Mouse (Mus musculus): ENCODE results near the gene Atp5h.

Atp5h gene

DNA sequence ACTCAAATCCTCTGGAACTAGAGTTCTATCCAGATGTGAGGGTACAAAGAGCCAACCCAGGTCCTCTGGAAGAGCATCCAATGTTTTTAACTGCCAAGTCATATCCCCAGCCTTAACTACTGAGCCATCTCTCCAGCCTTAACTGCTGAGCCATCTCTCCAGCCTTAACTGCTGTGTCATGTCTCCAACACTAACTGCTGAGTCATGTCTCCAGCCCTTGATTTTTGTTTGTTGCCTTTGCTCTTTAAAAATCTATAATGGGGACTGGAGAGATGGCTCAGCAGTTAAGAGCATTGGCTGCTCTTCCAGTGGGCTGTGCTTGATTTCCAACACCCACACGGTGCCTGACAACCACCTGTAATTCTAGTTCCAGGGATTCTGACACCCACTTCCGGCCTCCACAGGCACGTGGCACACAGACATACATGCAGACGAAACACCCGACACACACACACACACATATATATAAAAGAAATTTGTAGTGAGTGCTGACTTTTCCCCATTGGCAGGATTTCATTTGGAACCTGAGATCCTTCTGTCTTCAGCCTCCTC, 17.9 kb upstream of the Atp5h start:
- DNase-seq, result no peak

GRCm38 (mm10) chr11:115435596-115436337, 16.0 kb upstream of the Atp5h start:
- DNase-seq, result no peak

- no peak for DNase-seq
Observed at GRCm38 (mm10) chr11:115433342-115433741, 13.6 kb upstream of the Atp5h start.

GRCm38 (mm10) chr11:115432814-115433213, 13.1 kb upstream of the Atp5h start:
- DNase-seq, result no peak

DNA sequence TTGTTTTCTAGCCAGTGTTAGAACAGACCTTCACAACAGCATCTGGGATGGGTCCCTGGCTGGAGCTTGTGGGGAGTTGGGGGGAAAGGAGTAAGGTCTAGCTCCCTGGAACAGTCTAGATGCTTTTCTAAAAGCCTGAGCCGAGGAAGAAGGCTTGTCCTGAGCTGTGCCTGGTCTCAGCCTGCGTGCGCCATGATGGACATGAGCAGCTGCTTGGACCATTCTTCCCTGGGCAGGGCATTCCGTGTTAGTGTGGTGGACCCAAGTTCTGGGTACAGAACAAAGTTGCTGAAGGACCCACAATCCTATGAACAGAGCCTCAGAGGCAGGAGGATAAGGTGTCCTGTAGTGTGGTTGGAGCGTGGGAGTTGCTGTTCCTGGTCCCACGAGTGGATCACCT, 10.8 kb upstream of the Atp5h start:
- DNase-seq, result no peak

- no peak for DNase-seq
Observed at GRCm38 (mm10) chr11:115429307-115429706, 9.5 kb upstream of the Atp5h start.

- peak; percentile 83 for DNase-seq
Observed at GRCm38 (mm10) chr11:115427482-115428331, 7.9 kb upstream of the Atp5h start.

GRCm38 (mm10) chr11:115425671-115426070, 5.9 kb upstream of the Atp5h start:
- DNase-seq, result no peak

DNA sequence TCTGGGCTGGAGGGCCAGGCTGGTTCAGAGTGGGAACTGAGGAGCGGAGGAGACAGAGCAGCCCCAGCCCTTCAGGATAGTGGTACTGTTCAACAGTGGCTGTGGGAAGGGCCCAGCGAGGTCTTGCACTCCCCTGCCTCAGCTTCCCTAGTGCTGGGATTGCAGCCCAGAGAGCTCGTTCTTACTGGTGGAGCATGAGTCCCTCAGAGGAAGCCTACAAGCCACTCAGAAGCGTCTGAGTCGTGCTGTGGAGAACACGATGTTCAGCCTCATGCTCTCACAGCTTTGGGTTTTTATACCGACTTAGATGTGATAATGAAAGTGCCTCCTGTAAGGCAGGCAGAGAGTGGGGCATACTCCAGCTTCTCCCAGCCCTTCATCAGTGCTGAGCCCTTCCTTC, 4.9 kb upstream of the Atp5h start:
- DNase-seq, result no peak

DNA sequence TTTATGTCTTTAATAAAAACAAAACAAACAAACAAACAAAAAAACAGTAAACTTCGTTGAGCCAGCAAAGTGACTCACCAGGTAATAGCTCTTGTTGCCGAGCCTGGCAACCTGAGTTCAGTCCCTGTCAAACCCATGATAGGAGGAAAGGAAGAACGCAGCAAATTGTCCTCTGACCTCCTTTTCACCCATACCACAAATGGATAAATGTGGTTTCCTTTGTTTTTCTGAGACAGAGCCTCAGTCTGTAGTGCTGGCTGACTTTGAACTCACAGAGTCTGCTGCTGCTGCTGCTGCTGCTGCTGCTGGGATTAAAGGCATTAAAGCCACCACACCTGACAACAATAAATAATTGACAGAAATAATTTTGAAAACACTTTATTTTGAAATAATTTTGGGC, 3.3 kb upstream of the Atp5h start:
- DNase-seq, result no peak

GRCm38 (mm10) chr11:115421972-115422371, 2.2 kb upstream of the Atp5h start:
- no peak for DNase-seq

DNA sequence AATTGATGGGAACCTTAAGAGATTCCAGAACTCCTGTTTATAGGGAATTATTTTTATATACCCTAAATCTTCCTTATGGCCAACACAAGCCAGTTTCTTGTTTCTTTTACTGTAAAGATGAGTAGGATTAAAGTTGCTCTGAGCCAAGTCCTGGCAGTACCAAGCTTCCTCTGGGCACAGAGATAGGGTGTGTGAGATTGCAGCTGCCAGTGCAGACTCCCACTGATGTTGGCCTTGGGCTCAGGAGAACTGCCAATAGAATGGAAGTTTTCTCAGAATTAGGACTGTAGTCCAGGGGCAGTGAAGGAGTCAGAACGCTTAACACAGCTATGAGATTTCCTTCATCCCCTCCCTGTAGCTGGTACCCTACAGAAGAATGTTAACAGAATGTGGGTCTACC, 1.6 kb upstream of the Atp5h start:
- no peak for DNase-seq

DNA sequence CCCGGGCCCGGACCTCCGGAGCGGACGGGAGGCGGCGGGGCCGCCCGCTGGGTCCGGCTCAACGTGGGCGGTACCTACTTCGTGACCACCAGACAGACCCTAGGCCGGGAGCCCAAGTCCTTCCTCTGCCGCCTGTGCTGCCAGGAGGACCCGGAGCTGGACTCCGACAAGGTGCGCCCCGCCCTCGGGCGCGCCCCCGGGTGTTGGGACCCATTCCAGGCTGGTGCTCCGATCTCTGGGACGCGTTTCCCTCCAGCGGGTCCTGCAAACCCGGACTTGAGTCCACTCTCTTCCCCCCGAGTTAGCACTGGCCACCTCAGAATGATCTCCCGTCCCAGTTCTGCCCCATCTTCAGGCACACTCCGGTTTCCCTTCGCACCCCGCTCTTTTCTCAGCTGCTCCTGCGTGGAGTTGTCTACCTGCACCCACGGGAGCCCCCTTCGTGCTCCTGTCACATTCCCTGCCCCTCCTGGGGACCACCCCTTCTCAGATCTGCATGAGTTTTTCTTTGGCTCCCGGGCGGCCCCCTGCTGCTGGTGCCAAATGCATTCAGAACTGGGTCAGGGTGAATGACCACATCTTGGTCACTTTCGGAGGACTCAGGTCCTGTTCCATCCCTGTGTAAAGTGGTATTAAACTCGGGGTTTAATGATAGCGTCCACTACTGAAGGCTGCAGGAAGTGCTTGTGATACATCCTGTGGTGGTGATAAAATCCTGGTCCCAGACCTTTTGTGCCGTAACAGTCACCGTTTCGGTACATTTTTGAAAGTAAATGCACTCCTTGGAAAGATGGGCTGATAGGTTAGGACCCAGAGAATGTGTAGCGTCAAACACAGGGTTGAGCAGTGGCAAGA, 801 bp upstream of the Atp5h start:
- DNase-seq, result peak; percentile 67 to 85

- DNase-seq, result no peak
Observed at GRCm38 (mm10) chr11:115409556-115409955, 10.2 kb downstream of the Atp5h start.

DNA sequence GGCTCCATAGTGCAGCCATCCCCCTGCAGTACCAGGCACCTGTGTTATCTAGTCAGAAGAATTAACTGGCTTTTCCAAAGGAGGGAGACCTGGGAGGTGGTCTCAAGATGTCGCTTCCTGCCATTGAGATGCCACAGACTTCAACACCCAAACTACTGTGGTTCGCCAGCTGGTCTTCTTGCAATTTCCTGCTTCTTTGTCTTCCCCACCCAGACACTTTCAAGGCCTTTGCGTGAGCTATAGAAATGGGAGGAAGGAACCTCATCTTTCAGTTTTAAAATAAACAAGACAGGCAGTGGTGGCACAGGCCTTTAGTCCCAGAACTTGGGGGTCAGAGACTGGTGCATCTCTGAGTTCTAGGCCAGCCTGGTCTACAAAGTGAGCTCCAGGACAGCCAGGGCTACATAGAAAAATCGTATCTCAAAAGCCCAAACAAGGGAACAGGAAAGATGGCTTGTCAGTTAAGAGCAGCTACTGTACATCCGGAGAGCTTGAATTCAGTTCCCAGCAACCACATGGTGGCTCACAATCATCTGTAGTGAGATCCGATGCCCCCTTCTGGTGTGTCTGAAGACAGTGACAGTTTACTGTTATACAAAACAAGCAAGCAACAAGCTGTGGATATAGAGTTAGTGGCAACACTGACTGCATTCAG, 11.4 kb downstream of the Atp5h start:
- no peak for DNase-seq

GRCm38 (mm10) chr11:115406858-115407401, 12.8 kb downstream of the Atp5h start:
- no peak for DNase-seq

- DNase-seq, result no peak
Observed at GRCm38 (mm10) chr11:115405723-115406122, 14.0 kb downstream of the Atp5h start.

- peak; percentile 87 to 93 for DNase-seq
Observed at GRCm38 (mm10) chr11:115403338-115404124, 16.2 kb downstream of the Atp5h start, which contains the start of gene Mrpl58. Mrpl58 (plus strand) TSS chr11:115403752.

DNA sequence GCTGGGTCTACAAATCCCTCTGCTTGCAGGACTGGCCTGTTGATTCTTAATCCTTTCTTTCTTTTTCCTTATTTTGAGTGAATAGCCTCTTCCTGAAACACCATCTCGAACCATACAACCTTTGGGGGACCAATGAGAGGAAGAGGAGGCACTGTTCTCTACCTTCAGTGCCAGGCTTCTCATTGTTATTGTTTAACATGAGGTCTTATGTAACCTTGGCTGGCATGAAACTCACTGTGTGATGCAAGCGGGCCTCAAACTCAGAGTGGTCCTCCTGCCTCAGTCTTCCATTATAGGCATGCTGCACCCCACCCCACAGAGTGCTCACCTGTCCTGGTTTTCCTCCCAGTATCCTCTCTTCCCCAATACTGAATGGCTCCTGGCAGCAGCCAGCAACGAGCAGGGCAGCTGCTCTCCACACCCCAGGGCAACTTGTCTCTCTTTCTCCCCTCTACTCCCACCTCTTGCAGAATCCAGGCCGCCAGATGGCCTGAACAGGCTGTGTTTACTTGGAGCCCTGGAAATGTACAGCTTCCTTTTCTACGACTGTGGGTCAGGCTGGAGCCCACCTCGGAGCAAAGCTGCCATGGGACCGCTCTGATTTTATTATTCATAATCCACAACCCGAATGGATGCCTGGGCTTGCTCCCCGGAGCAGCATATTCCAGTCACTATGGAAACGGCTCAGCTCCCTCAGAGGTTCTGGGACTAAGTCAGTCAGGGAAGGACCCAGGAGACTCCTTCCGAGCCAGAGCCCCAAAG, 19.0 kb downstream of the Atp5h start:
- DNase-seq, result no peak

GRCm38 (mm10) chr11:115400126-115400525, 19.6 kb downstream of the Atp5h start:
- no peak for DNase-seq

Data from kidney, postnatal 25 days (tissue).